Mouse (Mus musculus): ENCODE data around the gene Rhobtb3. TPM values are rescaled to one million over a fixed set of nuclear protein-coding genes. Genes with fewer than 3 reads are reported as not detected.

Rhobtb3 gene
- polyA plus RNA-seq, 1 experiment from 2014 or later: 32.5 TPM

GRCm38 (mm10) chr13:75843993-75844683 is 99.6 kb downstream of the Rhobtb3 start:
- H3K4me2 ChIP-seq: no peak overlapping the region
- H3K27me3 ChIP-seq: no peaks in the 10 kb centered on the region
- H3K36me3 ChIP-seq: no peaks in the 10 kb centered on the region; the same call in 1 of the 2 replicates
- H3K27ac ChIP-seq: no peak overlapping the region
- no peaks in the 10 kb centered on the region for H3K9me3 ChIP-seq
- no peak overlapping the region for H3K9ac ChIP-seq
- WGBS: 73% methylated on average over 8 of the region's 8 CpGs
- peaks cover 24% of the 10 kb centered on the region for H3K4me1 ChIP-seq
- no peak overlapping the region for H3K4me3 ChIP-seq
- no peak for ATAC-seq (ENCODE audit: borderline replicate concordance, extremely low read depth, low FRiP score, low TSS enrichment)

GRCm38 (mm10) chr13:75843331-75843730 is 100.4 kb downstream of the Rhobtb3 start:
- 77% methylated on average over 5 of the region's 5 CpGs for WGBS
- Histone ChIP-seq H3K27ac (no peak overlapping the region), H3K4me3 (no peak overlapping the region), H3K36me3 (no peaks in the 10 kb centered on the region; the same call in 1 of the 2 replicates), H3K27me3 (no peaks in the 10 kb centered on the region), H3K4me1 (peaks cover 25% of the 10 kb centered on the region), H3K9me3 (no peaks in the 10 kb centered on the region), H3K4me2 (no peak overlapping the region), H3K9ac (no peak overlapping the region)
- no peak for ATAC-seq (ENCODE audit: borderline replicate concordance, extremely low read depth, low FRiP score, low TSS enrichment)

DNA sequence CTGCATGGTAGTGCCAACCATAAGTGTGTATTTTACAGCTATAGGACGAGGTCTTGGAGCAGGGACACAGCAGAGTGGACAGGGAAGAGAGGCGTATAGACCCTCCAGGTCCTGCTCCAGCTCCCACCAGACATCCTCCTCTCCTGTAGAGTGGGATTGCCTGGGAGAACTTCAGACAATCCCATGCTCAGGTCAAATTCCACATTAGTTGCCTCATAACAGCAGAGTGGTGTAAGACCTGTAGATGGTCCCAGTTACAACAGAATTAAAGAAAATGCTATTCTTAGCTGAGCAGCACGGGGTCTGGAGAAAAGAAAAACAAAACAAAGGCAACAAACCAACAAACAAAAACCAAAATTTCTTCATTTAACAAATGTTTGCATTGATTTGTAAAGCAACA is 101.8 kb downstream of the Rhobtb3 start:
- 70% methylated on average over 3 of the region's 3 CpGs for WGBS
- no peak overlapping the region for H3K4me3 ChIP-seq
- no peaks in the 10 kb centered on the region for H3K27me3 ChIP-seq
- peaks cover 25% of the 10 kb centered on the region for H3K4me1 ChIP-seq
- no peaks in the 10 kb centered on the region for H3K36me3 ChIP-seq
- H3K9me3 ChIP-seq: no peaks in the 10 kb centered on the region
- H3K27ac ChIP-seq: no peak overlapping the region
- no peak overlapping the region for H3K9ac ChIP-seq
- ATAC-seq (ENCODE audit: borderline replicate concordance, extremely low read depth, low FRiP score, low TSS enrichment): no peak
- peak overlapping the region; percentile 73 for H3K4me2 ChIP-seq

GRCm38 (mm10) chr13:75840752-75841285 is 102.9 kb downstream of the Rhobtb3 start:
- 37% methylated on average over 6 of the region's 6 CpGs for WGBS
- Histone ChIP-seq H3K27ac (peak overlapping the region; percentile 78), H3K9me3 (no peaks in the 10 kb centered on the region), H3K4me2 (peak overlapping the region; percentile 73), H3K4me3 (peak overlapping the region; percentile 58), H3K9ac (peak overlapping the region; percentile 47), H3K27me3 (no peaks in the 10 kb centered on the region), H3K36me3 (no peaks in the 10 kb centered on the region), H3K4me1 (peaks cover 25% of the 10 kb centered on the region)
- ATAC-seq (ENCODE audit: borderline replicate concordance, extremely low read depth, low FRiP score, low TSS enrichment): no peak

DNA sequence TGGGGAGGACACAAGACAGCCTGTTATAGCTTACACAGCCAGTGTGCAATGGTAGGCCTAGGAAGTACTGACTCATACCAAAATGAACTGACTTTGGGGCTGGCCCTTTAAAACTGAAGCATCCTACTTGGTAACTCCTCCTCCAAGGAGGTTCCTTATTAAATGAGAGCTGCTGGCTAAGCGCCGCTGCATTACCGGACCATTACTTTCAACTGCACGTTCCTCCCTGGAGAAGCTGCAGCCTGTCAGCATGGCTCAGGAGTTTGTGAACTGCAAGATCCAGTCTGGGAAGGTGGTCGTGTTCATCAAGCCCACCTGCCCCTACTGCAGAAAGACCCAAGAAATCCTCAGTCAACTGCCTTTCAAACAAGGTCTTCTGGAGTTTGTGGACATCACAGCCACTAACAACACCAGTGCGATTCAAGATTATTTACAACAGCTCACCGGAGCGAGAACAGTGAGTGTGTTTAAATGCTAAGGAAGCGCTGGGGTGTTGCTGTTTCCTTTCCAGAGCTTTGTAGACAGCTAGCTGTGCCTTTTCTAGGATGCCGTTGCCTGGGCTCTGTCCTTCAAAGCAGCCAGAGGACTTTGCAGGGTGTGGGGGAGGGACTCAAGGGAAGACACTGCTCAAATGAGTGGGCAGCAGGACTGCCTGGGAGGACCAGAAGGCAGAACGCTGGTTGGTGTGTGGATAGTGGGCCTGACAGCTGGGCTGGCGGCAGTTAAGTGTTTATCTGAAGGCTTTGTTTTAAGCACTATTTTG is 103.8 kb downstream of the Rhobtb3 start, which contains the start of gene Glrx:
Gene Glrx, plus strand, starts transcription at position 150 of the 763 bp plus-strand sequence.
- no peaks in the 10 kb centered on the region for H3K27me3 ChIP-seq
- WGBS: under 1% methylated on average over 12 of the region's 12 CpGs
- peak within 1 kb of the TSS; percentile 58 for H3K4me3 ChIP-seq
- H3K9me3 ChIP-seq: no peaks in the 10 kb centered on the region
- ATAC-seq (ENCODE audit: borderline replicate concordance, extremely low read depth, low FRiP score, low TSS enrichment): peak; percentile 91
- H3K4me1 ChIP-seq: peaks cover 25% of the 10 kb centered on the region
- peak within 1 kb of the TSS; percentile 73 for H3K4me2 ChIP-seq
- peak within 1 kb of the TSS; percentile 78 for H3K27ac ChIP-seq
- no peaks in the 10 kb centered on the region for H3K36me3 ChIP-seq
- peak within 1 kb of the TSS; percentile 47 for H3K9ac ChIP-seq

DNA sequence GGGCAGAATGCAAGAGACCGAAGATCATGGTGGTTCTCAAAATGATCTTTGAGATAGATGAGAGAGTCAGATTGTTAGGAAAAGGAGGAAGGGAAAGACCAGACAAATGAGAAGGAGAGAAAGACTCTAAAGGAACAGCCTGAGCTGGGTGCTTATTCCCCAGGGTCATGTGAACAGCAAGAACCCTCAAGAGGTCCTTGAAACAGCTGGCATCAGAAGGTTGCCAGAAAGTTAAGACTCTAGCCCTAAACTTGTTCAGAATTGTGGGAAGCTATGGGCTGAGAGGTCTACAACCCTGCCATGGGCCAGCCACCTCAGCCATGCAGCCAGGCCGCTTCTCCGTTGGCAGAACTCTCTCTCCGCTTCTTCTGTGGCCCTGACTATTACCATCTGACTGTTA is 105.2 kb downstream of the Rhobtb3 start:
- WGBS: 79% methylated on average over 4 of the region's 4 CpGs
- H3K4me2 ChIP-seq: no peak overlapping the region
- H3K27me3 ChIP-seq: no peaks in the 10 kb centered on the region
- no peak overlapping the region for H3K27ac ChIP-seq
- H3K4me3 ChIP-seq: no peak overlapping the region
- no peak overlapping the region for H3K9ac ChIP-seq
- no peaks in the 10 kb centered on the region for H3K36me3 ChIP-seq
- no peak for ATAC-seq (ENCODE audit: borderline replicate concordance, extremely low read depth, low FRiP score, low TSS enrichment)
- H3K9me3 ChIP-seq: no peaks in the 10 kb centered on the region
- H3K4me1 ChIP-seq: peaks cover 29% of the 10 kb centered on the region

- no peak for ATAC-seq (ENCODE audit: borderline replicate concordance, extremely low read depth, low FRiP score, low TSS enrichment)
- no peak overlapping the region for H3K4me3 ChIP-seq
These were observed 108.3 kb downstream of the Rhobtb3 start for GRCm38 (mm10) chr13:75835461-75835860.

DNA sequence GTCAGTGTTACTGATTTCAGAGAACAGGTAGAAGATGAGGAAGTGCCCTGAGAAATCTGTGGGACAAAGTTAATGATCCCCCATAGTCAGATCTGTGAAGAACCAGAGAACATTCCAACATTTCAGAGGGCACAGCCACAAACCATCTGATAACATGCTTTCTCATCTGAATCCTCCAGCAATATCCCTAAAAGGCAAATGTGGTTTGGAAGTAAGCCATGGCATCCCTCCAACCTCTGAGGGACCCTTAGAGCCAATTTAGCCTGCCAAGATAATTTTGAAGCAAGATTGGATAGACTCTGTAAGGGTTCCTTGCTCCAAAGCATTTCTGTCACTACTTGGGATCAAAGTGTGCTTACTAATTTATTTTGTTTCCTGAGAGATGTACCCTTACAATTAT is 110.2 kb downstream of the Rhobtb3 start:
- H3K4me3 ChIP-seq: no peak overlapping the region
- ATAC-seq (ENCODE audit: borderline replicate concordance, extremely low read depth, low FRiP score, low TSS enrichment): peak; percentile 58; the same call in 1 of the 2 replicates
- H3K27me3 ChIP-seq: no peaks in the 10 kb centered on the region
- H3K4me2 ChIP-seq: no peak overlapping the region
- no peaks in the 10 kb centered on the region for H3K9me3 ChIP-seq
- H3K4me1 ChIP-seq: peaks cover 4% of the 10 kb centered on the region; the same call in 1 of the 2 replicates
- H3K9ac ChIP-seq: no peak overlapping the region
- no peak overlapping the region for H3K27ac ChIP-seq
- H3K36me3 ChIP-seq: no peaks in the 10 kb centered on the region

More at GRCm38 (mm10) chr13:75835461-75835860, 108.3 kb downstream of the Rhobtb3 start:
- no peaks in the 10 kb centered on the region for H3K9me3 ChIP-seq
- H3K4me1 ChIP-seq: peaks cover 13% of the 10 kb centered on the region
- WGBS: 54% methylated on average over 2 of the region's 2 CpGs
- no peaks in the 10 kb centered on the region for H3K36me3 ChIP-seq
- no peak overlapping the region for H3K4me2 ChIP-seq
- no peak overlapping the region for H3K27ac ChIP-seq
- no peaks in the 10 kb centered on the region for H3K27me3 ChIP-seq
- no peak overlapping the region for H3K9ac ChIP-seq

GRCm38 (mm10) chr13:75832697-75833096 is 111.0 kb downstream of the Rhobtb3 start:
- Histone ChIP-seq H3K4me2 (no peak overlapping the region), H3K27me3 (no peaks in the 10 kb centered on the region), H3K9ac (no peak overlapping the region), H3K4me1 (peaks cover 4% of the 10 kb centered on the region; the same call in 1 of the 2 replicates), H3K4me3 (no peak overlapping the region), H3K9me3 (no peaks in the 10 kb centered on the region), H3K36me3 (no peaks in the 10 kb centered on the region), H3K27ac (no peak overlapping the region)
- ATAC-seq (ENCODE audit: borderline replicate concordance, extremely low read depth, low FRiP score, low TSS enrichment): no peak

DNA sequence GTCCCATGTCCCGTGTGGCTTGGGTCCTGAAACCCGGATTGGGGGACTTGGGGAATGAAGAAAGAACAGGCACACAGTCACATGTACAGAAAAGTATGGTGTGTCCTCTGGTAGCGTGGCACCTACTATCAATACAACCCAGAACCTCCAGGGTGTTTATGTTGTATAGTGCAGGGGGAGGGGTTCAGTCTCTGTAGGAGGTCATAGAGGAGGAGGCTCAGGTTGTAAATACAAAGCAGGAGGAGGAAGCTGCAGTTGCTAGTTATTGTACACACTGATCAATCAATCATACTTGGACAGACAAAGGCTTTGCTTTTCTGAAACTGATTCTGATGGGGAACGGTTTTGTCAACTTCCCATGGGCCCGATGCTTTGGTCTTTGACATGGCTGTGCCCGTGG is 112.0 kb downstream of the Rhobtb3 start:
- no peaks in the 10 kb centered on the region for H3K27me3 ChIP-seq
- ATAC-seq (ENCODE audit: borderline replicate concordance, extremely low read depth, low FRiP score, low TSS enrichment): no peak
- H3K4me2 ChIP-seq: no peak overlapping the region
- H3K36me3 ChIP-seq: no peaks in the 10 kb centered on the region
- no peak overlapping the region for H3K4me3 ChIP-seq
- H3K4me1 ChIP-seq: peaks cover 4% of the 10 kb centered on the region; the same call in 1 of the 2 replicates
- H3K27ac ChIP-seq: no peak overlapping the region
- no peak overlapping the region for H3K9ac ChIP-seq
- 75% methylated on average over 6 of the region's 6 CpGs for WGBS
- no peaks in the 10 kb centered on the region for H3K9me3 ChIP-seq

- Histone ChIP-seq H3K4me2 (no peak overlapping the region), H3K9me3 (no peaks in the 10 kb centered on the region), H3K4me3 (no peak overlapping the region), H3K27me3 (no peaks in the 10 kb centered on the region), H3K27ac (no peak overlapping the region), H3K4me1 (peaks cover 4% of the 10 kb centered on the region; the same call in 1 of the 2 replicates), H3K36me3 (no peaks in the 10 kb centered on the region), H3K9ac (no peak overlapping the region)
- no peak for ATAC-seq (ENCODE audit: borderline replicate concordance, extremely low read depth, low FRiP score, low TSS enrichment)
- 88% methylated on average over 1 of the region's 1 CpGs for WGBS
These were observed 113.0 kb downstream of the Rhobtb3 start for GRCm38 (mm10) chr13:75830708-75831107.

DNA sequence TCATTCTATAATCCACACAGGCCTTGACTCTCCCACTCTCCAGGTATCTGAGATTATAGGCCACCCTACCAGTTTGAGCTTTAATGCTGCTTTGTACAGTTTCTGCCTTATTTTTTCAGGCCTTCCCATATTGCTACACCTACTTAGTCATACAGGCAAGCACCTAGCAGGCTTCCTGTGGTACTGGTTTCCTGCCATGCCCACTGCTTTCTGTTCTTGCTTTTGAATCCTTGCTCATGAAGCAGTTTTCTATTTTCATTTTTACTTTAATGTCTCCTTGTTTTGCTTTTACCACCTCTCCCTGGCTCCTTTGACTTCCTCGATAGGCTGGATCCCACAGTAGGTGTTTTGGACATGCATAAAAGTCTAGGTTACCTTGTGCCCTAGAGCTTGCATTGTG is 118.3 kb downstream of the Rhobtb3 start:
- Histone ChIP-seq H3K4me3 (no peak overlapping the region), H3K4me1 (no peaks in the 10 kb centered on the region), H3K9me3 (no peaks in the 10 kb centered on the region), H3K9ac (no peak overlapping the region), H3K27ac (no peak overlapping the region), H3K27me3 (no peaks in the 10 kb centered on the region), H3K36me3 (no peaks in the 10 kb centered on the region), H3K4me2 (no peak overlapping the region)
- 89% methylated on average over 1 of the region's 1 CpGs for WGBS
- ATAC-seq (ENCODE audit: borderline replicate concordance, extremely low read depth, low FRiP score, low TSS enrichment): no peak
